Mouse (Mus musculus): ENCODE results near the gene Msln.
A peak's percentile ranks its signal among the peaks of the same experiment; 100 is the strongest.
"Not testable (repeated sequence)": the region's sequence is repeated elsewhere in the genome, so short reads cannot be mapped to it uniquely, and the experiment has no call there.

Msln gene

DNA sequence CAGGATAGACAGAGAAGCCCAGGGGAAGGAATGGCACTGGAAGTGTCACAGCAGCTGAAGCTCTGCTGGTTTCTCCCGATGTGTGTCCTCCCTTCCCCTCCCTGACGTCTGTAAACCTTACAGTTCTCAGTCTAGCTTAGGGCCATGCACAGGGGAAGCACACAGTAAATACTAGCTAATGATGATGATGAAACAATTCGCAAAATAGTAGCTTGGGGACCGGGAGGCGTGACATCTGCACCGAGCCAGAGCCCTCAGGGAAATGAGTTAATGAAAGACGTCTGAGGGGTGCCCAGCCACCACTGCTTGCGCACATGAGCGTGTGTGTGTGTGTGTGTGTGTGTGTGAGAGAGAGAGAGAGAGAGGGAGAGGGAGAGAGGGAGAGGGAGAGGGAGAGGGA is 15.2 kb upstream of the Msln start:
- DNase-seq, result no peak

DNA sequence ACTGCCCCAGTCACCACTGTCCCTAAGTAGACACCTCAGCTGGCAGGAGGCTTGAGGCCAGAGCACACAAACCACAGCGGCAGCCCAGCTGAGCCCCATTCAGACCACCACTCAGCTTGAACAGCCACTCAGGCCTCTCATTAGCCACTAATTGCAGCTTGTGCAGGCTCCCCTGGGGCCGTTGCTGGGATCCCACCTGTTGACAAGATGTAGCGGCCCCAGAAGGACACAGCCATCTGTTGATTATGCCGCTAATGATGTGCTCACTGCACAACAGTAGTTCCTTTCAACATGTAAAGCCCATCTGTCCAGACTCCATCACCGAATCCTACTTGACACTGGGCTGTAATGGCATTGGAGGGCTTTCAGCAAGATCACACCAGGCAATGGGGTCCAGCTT is 11.7 kb upstream of the Msln start:
- DNase-seq, result no peak

DNA sequence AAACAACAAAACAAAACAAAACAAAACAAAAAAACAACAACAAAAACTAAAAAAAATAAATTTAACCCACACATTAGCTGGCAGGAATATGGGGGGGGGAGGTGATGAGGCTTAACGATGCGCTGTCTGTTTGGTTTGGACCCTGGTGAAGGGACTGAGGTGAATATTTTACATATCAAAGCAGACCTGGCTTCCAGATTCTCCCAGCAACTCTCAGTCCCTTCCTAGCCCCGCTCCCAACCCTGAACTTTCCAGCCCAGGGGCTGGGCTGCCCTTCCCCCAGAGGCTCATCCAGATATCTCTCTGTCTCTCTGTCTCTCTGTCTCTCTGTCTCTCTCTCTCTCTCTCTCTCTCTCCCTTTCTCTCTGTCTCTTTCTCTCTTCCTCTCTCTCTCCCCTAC is 8.4 kb upstream of the Msln start:
- no peak for DNase-seq

DNA sequence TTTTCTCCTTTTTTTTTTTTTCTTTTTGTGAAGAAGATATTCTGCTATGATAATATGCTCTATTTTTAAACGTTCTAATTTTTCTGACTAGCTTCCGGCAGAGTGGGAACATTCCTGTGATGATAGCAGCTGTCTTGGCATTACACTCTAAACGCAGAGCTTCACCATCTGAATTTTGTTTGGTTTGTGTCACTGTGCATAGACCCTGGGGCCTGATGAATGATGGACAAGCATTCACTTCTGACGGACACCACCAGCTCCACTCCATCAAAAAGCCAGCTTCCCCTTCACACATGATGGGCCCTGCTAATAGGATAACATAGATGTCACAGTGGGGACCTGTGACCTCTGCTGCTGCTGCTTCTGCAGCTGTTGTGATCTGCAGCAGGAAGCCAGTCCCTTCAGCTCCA is 7.4 kb upstream of the Msln start:
- no peak for DNase-seq

DNA sequence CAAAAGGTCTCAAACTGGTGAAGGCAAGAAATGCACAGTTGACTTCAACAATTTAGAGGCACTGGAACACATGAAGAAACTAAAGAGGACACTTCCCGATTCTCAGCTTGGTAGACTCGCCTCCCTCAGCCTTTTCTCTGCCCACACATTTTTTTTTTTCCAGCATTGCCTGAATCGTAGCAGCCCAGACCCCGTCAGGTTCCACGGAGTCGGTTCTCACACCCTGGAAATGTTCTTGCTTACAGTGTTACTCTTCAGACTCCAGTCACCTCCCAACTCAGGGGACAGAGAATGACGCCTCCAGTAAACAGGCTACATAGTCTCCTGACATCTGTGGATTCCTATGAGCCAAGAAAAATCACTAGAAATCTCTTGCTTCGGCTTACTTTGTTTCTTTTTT is 6.0 kb upstream of the Msln start:
- DNase-seq, result no peak

DNA sequence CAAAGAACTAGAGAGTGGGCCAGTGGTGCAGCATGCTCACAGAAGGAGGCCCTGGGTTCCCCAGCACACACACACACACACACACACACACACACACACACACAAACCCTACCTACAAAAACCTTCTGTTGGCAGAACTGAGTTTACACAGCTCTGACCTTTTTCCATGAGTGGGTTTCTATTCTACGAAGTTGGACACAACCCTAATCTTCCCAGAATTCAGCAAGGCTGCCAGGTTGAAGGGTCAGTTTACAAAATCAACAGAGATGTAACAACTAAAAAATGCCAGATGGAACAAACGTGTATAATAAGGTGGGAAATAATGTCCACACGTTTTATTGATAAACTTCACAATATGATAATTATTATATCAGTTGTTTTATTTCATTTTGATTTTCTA is 3.5 kb upstream of the Msln start:
- DNase-seq, result no peak

DNA sequence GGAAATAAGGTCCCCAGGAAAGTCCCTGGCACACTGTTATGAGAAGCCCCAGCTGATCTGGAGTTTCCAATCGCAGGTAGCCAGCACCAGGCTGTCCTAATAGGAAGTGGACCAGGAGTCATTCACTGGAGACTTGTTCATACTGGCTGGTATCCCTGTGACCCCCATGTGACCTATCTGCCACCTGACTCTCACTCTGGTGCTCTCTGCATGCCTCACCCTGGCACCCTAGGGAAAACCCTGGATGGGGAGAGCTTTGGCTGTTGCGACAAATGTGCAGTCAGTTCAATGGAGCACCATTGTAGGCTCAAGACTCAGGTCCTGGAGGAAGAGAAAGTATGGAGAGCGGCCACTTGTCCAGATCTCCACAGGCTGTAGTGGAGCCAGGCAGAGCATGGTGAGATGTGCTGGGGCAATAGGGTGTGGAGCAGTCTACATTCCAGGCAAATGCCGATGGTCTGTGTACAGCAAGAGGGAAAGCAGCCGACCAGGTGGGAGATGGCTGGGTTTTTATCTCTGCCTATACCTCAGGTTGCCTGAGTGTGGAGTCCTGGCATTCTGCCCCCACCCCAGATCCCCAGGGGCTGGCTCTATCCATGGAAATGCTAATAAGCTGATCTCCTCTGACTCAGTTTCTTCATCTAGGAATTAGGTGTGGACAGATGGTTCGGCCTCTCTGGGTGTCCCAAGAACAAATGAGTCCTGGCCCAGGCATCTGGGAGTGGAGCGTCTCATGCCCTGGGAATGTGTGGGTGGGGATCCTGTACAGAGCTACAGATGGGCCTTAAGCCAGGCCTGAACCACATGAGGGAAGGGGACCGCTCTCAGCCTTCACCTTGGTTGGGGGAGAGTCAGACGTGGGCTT is 2.4 kb upstream of the Msln start:
- no peak for DNase-seq

DNA sequence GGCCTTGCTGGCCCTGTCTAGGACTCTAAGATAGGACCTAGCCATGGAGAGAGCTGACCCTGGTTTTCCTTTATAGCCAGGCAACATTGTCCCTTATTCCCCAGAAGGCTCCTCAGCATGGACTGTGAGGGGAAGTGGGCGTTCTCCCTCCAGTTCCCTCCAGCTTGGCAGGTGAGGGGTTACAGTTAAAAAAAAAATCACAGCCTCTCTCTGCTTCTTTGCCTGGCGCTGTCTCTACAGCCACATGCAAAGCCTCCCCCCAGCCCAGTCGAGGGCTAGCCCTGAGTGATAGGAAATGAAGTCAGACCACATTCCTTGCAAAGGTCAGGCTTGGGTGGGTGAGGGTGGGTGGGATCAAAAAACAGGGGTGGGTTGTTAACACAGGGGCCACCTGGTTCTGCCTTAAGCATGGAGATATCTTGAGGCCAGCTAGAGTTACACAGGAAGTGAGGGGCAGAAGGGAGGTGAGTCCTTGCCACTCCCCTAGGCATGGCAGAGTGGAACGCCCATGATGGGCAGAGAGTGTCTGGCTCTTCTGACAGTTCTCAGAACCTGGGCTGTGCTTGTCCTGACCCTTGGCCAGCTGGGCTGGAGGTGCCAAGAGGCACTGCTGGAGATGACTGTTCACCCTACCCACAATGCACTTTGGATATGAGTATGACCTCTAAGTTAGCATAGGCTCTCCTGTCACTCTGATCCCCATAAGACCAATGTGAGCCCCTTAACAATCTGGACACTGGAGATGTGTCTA is 1.6 kb upstream of the Msln start:
- DNase-seq, result no peak

DNA sequence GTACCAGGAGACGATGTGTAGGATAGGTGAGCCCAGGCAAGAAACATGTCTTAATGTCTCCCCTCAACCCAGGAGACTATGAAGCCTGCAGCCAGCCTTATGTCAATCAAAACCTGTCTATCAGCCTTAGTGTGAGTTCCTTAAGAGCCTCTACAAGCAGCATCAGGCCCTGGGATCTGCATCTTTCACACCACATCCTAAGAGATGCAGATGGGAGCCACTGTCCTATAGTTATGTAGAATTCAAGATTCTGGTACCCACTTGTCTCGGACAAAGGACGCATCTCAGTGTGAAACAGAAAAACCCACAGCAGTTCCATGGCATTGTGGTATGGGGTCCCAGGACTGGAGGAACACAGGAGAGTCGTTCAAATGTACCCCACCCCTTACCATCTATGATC is 908 bp upstream of the Msln start:
- no peak for DNase-seq

DNA sequence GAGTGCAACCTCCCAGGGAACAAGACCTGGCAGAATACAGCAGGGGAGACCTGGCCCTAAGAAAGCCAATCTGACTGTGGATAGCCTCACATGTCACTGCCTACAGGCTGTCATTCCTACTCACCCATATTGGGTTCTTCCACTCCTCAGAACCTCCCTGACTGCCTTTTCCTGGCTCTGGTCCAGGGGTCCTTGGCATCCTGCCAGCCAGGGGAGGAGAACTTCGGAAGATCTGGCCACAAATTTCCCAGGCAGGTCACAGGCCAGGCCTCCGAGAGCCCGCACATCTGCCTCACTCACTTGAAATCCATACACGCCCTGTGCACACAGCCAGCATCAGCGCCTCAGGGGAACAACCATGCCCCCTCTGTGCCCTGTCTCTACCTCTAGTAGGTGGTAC is 2.7 kb downstream of the Msln start:
- peak in 1 of 2 experiments; percentile 45 for DNase-seq

DNA sequence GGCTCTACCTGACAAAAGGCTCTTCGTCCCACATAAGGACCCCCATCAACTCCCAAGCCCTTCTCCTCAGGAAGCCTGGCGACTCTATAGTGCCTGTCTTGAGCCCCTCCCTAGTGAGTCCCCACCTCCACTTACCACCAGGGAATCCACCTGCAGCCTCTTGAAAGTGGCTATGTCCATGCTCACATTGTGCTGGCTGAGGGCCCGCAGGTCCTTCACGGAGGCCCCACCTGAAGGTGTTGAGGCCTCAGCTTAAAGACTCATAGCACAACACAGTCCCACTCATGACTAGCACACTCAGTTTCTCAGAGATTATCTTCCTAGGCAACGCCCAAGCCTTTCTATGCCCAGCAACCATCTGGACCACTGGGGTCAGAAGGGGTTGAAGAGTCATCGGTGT is 4.9 kb downstream of the Msln start:
- no peak for DNase-seq

DNA sequence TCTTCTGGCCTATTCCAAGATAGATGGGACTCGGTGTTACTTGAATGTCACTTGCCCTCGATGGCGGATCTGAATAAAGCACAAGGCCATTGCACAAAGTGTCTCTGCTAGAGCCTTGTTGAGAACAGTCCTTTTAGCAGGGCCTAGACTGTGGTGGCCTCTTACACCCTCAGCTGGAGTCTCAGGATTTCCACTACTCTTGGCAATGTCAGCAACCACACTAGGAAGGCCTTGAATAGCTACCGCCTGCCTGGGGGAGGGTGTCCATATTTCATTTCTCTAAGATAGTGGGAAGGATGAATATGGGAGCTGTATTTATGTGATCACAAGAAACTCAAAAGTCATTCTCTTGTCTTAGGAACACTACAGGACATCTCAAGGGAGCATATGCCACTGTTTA is 5.9 kb downstream of the Msln start:
- DNase-seq, result no peak

DNA sequence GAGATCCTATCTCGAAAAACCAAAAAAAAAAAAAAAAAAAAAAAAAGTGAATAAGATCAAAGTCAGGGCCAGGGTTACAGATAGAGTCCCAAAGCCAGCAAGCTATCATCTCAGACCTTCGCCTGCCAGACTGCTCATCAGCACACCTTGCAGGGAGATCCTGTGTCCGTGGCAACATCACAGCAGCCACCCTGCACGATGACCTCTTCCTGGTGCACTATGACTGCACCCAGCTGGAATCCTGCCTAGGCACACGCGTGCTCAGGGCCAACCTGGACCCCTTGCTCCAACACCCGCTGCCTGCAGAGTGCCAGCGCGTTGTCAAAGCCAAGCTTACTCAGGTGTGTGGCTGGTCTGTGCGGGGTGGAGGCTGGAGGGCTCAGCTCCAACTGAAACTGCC is 9.9 kb downstream of the Msln start:
- no peak for DNase-seq

DNA sequence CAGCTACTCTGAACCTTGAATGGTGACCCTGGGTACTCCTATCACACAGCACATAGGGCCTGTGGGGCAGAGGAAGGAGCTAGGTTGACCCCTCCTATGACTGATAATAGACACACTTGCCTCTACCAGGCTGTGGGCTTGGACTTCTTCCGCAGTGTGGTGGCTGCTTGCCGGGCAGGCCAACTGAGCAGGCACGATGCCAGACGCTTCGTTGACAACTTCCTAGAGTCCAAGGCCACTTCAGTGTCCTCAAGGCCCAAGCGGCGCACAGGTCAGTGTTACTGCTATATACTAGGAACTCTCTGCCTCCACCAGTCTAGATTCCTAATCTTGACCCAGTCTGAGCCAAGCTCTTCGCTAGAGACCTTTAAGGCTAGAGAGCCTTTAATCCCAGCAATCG is 10.3 kb downstream of the Msln start:
- DNase-seq, result no peak

DNA sequence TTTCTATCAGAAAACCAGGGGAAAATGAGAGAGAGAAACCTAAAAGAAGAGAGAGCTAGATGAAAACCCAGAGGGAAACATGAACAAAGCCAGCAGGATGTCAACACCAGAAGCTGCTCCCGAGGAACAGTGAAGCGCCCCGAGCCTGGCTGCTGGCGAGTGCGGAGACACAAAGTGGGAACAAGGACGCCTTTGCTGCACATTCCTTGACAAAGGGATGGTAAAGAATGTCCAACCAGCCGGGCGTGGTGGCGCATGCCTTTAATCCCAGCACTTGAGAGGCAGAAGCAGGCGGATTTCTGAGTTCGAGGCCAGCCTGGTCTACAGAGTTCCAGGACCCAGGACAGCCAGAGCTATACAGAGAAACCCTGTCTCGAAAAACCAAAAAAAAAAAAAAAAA is 12.7 kb downstream of the Msln start:
- not testable (repeated sequence) for DNase-seq

DNA sequence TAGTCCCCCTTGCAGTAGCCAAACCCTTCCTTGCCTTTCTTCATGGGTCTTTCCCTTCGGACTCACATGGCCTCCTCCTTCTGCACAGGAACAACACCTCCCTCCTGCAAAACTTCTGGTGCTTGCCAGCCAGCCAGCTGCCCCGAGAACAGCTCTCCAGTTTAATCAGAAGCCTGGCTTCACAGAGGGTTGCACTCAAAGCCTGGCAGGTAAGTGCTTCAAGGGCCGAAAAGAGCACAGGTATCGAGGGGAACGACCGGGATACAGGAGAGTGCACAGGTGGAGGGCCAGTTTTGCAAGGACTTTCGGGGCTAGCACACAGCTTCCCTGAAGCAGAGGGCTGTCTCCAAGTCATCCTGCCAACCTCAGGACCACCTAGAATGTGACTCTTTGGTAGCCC is 15.3 kb downstream of the Msln start:
- DNase-seq, result no peak

DNA sequence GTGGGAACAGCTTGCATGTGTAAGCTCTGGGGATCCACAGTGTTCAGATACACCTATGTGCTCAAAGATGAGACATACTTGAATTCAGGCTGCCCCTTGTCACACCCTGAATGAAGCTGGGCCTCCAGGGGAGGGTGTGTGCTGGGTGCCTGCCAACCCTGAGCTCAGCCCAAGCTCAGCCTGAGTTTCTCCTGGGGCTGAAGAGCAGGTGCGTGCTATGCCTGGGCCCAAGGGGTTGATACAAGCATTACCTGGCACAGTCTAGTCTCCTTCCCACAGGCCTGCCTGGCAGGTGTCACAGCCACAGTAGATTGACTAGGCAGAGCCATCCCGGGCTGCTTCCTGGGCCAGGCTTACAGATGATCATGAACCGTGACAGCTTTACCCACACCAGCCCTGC is 18.4 kb downstream of the Msln start, which contains the start of gene Mslnl:
Mslnl (plus strand) TSS at position 298 of the 400 bp plus-strand sequence.
- DNase-seq, result no peak

DNA sequence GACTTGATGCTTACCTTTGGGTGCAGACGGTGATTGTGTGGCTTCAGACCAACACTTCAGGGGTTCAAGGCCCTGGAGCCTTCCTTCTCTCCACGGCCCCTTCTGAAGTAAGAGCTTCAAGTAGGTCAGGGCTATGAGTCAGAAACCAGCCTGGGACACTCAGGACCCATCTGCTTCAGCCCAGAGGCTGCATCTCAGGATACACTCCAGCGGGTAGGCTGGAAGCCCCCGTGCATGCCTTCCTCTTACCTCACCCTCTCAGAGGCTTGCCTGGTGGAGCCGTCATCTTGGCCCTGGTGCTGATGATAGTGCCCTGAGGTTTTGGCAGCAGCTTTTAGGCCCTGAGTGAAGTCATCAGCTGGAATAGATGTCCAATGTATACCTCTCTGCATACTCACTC is 18.9 kb downstream of the Msln start:
- no peak for DNase-seq

DNA sequence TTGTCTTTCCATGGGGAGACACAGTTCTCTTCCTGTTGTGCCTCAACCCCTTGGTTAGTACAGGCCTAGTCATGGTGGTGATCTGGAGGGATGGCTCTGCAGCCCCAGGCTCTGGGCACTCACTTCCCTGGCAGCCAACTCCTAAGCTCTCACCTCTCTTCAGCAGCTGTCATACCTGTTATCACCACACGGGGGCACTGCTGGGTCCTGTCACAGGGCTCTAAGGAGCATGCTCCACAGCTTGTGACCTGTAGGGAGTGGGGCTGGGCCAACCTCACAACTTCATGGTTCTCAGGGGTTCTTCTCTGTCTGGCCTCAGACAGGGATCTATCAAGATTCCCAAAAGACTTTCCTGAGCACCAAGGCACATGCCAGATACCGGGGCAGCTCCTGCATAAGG is 22.1 kb downstream of the Msln start:
- DNase-seq, result peak; percentile 85 to 93

DNA sequence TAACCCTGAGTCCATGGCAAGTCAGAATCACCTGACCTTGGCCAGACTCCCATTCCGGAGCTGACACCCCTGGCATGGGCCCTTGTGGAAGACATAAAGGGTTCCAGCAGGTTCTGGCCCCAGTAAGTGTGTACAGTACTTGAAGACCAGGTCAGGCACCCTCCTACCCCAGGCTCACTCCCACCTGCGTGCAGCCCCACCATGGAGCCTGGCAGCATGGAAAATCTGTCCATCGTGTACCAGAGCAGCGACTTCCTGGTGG is 26.2 kb downstream of the Msln start:
- peak in 1 of 2 experiments; percentile 52 for DNase-seq

DNA sequence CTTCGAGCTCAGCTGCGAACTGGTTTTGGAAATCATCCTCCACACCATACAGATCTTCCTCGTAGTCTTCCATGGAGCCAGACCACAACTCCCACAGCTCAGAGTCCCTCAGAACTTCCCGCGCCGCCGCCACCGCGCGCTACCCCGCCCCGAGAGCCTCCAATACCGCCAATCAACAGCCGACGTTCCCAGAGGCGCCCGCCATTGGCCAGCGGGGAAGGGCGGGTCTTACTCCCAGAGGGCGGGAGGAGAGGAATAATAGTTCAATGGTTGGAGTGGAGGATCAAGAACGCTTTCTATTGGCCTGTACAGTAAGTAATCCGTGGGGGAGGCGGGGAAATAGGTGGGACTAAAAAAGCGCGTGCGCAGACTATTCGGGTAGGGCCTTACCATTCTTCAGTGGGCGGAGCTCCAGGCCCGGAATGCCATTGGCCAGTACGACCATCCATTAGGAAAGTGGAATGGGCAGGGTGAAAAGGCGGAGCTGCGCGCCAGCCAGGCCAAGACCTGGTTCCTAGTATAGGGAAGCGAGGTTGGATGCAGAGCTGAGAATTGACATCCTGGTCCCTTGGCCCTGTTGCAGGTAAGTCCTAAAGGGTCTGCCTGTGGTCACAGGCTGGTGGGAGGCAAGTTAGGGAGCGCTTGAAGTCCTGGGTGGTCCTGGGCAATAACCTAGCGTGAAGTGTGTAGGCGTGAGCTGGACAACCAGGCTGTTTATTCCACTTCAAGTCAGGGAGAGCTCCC is 26.7 kb downstream of the Msln start, which contains the start of the genes Chtf18 and Rpusd1:
Chtf18 (minus strand) TSS at position 155 of the 744 bp plus-strand sequence.
Rpusd1 (plus strand) TSS at position 406 of the 744 bp plus-strand sequence.
- DNase-seq, result peak; percentile 98 to 99

DNA sequence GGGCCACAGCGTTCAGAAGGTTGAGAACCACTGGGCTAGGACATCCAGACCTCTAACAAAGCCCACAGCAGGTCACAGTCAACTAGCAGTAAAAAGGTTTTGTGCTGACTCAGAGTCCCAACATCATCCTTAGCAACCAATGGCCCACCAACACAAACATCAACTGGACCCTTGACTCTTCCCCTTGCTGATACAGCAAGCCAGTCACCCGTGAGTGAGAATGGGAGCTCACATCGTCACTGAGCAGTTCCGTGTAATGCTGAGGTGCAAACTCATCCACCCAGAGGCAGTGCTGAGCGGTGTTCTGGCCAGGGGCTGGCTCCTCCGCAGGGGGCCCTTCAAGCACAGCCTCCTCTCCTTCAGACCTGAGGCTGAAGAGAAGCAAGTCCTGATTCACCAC is 28.9 kb downstream of the Msln start:
- no peak for DNase-seq

DNA sequence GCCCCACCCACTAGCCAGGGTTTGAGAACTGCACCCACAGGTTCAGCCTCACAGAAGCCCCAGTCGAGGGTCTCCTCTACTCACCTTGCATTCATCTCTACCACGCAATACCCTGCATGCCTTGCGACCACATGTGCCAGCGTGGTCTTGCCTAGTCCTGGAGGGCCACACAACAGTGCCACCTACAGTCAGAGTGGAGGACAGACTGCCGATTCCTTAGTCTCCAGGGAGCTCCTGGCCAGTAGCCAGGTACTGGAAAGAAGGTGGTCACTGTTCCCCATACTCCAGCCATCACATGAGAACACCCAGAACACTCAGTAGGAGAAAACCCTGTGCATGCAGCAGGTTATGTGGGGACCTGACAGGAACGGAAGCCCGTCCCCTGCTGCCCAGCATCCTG is 30.3 kb downstream of the Msln start:
- peak in 1 of 2 experiments; percentile 32 for DNase-seq

DNA sequence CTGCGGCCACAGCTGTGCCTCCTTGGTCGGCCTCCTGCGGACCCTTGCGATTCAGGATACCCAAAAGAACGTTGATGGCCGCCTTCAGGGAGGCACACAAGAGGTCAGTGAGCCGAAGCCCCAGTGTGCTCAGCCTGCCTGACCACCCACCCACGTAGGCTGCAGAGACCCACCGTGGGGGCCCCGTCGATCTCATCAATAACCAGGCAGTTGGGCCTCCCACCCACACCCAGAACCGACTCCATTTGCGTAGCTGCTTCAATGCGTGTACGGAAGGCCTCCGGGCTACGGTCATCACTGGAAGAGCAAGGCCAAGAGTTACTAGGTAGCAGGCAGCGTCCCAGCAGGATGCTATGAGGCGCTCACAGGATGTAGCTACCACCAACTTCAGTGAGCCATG is 30.7 kb downstream of the Msln start:
- no peak for DNase-seq

Data from cerebellum, postnatal 25 days (tissue).